Mouse (Mus musculus): Measurements from ENCODE around the gene Clybl. TPM values are rescaled to one million over a fixed set of nuclear protein-coding genes. Genes with fewer than 3 reads are reported as not detected.
A peak's percentile ranks its signal among the peaks of the same experiment; 100 is the strongest.

Gene Clybl
- total and polyA plus RNA-seq, 2 experiments from 2014 or later: 8.7 to 21.1 TPM

- H3K27me3 ChIP-seq (ENCODE audit: insufficient read depth, low read length): no peaks in the 10 kb centered on the region
- no peaks in the 10 kb centered on the region for H3K4me1 ChIP-seq (ENCODE audit: insufficient read depth, low read length)
- ATAC-seq (ENCODE audit: low FRiP score): no peak
- no peak overlapping the region for H3K9ac ChIP-seq (replicated peaks; ENCODE audit: low read length, poor library complexity, severe bottlenecking)
- no peaks in the 10 kb centered on the region for H3K36me3 ChIP-seq (ENCODE audit: insufficient read depth, low read length)
- H3K27ac ChIP-seq (ENCODE audit: low read depth, low read length): no peak overlapping the region
- no peak for TF ChIP-seq CTCF (IDR thresholded peaks at IDR 0.05)
- H3K9me3 ChIP-seq (ENCODE audit: low read length): no peaks in the 10 kb centered on the region
- no peak overlapping the region for H3K4me3 ChIP-seq (ENCODE audit: low read depth, low read length)
- DNase-seq (ENCODE audit: low spot score): no peak
- H3K4me2 ChIP-seq (ENCODE audit: low read depth, low read length, poor library complexity, severe bottlenecking): no peak overlapping the region
- 77% methylated on average over 2 of the region's 2 CpGs for WGBS
These were observed 149.2 kb downstream of the Clybl start for GRCm38 (mm10) chr14:122330716-122331115.

GRCm38 (mm10) chr14:122331635-122332460 is 150.3 kb downstream of the Clybl start:
- Histone ChIP-seq H3K9ac (replicated peaks; ENCODE audit: low read length, poor library complexity, severe bottlenecking) (no peak overlapping the region), H3K27ac (ENCODE audit: low read depth, low read length) (no peak overlapping the region), H3K4me1 (ENCODE audit: insufficient read depth, low read length) (no peaks in the 10 kb centered on the region), H3K4me2 (ENCODE audit: low read depth, low read length, poor library complexity, severe bottlenecking) (no peak overlapping the region), H3K27me3 (ENCODE audit: insufficient read depth, low read length) (no peaks in the 10 kb centered on the region), H3K4me3 (ENCODE audit: low read depth, low read length) (no peak overlapping the region), H3K36me3 (ENCODE audit: insufficient read depth, low read length) (no peaks in the 10 kb centered on the region), H3K9me3 (ENCODE audit: low read length) (no peaks in the 10 kb centered on the region)
- ATAC-seq (ENCODE audit: low FRiP score): no peak
- no peak for TF ChIP-seq CTCF (IDR thresholded peaks at IDR 0.05)
- 35% methylated on average over 14 of the region's 14 CpGs for WGBS
- DNase-seq (ENCODE audit: low spot score): no peak

GRCm38 (mm10) chr14:122336957-122337356 is 155.5 kb downstream of the Clybl start:
- Histone ChIP-seq H3K36me3 (ENCODE audit: insufficient read depth, low read length) (no peaks in the 10 kb centered on the region), H3K27ac (ENCODE audit: low read depth, low read length) (no peak overlapping the region), H3K9ac (replicated peaks; ENCODE audit: low read length, poor library complexity, severe bottlenecking) (no peak overlapping the region), H3K4me2 (ENCODE audit: low read depth, low read length, poor library complexity, severe bottlenecking) (no peak overlapping the region), H3K27me3 (ENCODE audit: insufficient read depth, low read length) (no peaks in the 10 kb centered on the region), H3K9me3 (ENCODE audit: low read length) (no peaks in the 10 kb centered on the region), H3K4me1 (ENCODE audit: insufficient read depth, low read length) (no peaks in the 10 kb centered on the region), H3K4me3 (ENCODE audit: low read depth, low read length) (no peak overlapping the region)
- TF ChIP-seq CTCF (IDR thresholded peaks at IDR 0.05): no peak
- no peak for ATAC-seq (ENCODE audit: low FRiP score)
- DNase-seq (ENCODE audit: low spot score): peak; percentile 27
- WGBS: 74% methylated on average over 4 of the region's 4 CpGs

GRCm38 (mm10) chr14:122338784-122339183 is 157.3 kb downstream of the Clybl start:
- H3K4me1 ChIP-seq (ENCODE audit: insufficient read depth, low read length): no peaks in the 10 kb centered on the region
- H3K9me3 ChIP-seq (ENCODE audit: low read length): no peaks in the 10 kb centered on the region
- TF ChIP-seq CTCF (IDR thresholded peaks at IDR 0.05): no peak
- H3K9ac ChIP-seq (replicated peaks; ENCODE audit: low read length, poor library complexity, severe bottlenecking): no peak overlapping the region
- no peaks in the 10 kb centered on the region for H3K27me3 ChIP-seq (ENCODE audit: insufficient read depth, low read length)
- H3K36me3 ChIP-seq (ENCODE audit: insufficient read depth, low read length): no peaks in the 10 kb centered on the region
- ATAC-seq (ENCODE audit: low FRiP score) (no peak; the same call in 1 of the 2 replicates), DNase-seq (ENCODE audit: low spot score) (peak; percentile 90)
- no peak overlapping the region for H3K4me3 ChIP-seq (ENCODE audit: low read depth, low read length)
- H3K27ac ChIP-seq (ENCODE audit: low read depth, low read length): no peak overlapping the region
- WGBS: 79% methylated on average over 4 of the region's 4 CpGs
- H3K4me2 ChIP-seq (ENCODE audit: low read depth, low read length, poor library complexity, severe bottlenecking): no peak overlapping the region

- WGBS: 92% methylated on average over 5 of the region's 5 CpGs
- no peak overlapping the region for H3K27ac ChIP-seq (ENCODE audit: low read depth, low read length)
- no peaks in the 10 kb centered on the region for H3K4me1 ChIP-seq (ENCODE audit: insufficient read depth, low read length)
- H3K9me3 ChIP-seq (ENCODE audit: low read length): no peaks in the 10 kb centered on the region
- H3K9ac ChIP-seq (replicated peaks; ENCODE audit: low read length, poor library complexity, severe bottlenecking): no peak overlapping the region
- H3K27me3 ChIP-seq (ENCODE audit: insufficient read depth, low read length): no peaks in the 10 kb centered on the region
- DNase-seq (ENCODE audit: low spot score) (no peak), ATAC-seq (ENCODE audit: low FRiP score) (no peak)
- no peak for TF ChIP-seq CTCF (IDR thresholded peaks at IDR 0.05)
- no peaks in the 10 kb centered on the region for H3K36me3 ChIP-seq (ENCODE audit: insufficient read depth, low read length)
- H3K4me2 ChIP-seq (ENCODE audit: low read depth, low read length, poor library complexity, severe bottlenecking): no peak overlapping the region
- no peak overlapping the region for H3K4me3 ChIP-seq (ENCODE audit: low read depth, low read length)
These were observed 158.6 kb downstream of the Clybl start for GRCm38 (mm10) chr14:122340141-122340540.

- TF ChIP-seq CTCF (IDR thresholded peaks at IDR 0.05): no peak
- Histone ChIP-seq H3K4me3 (ENCODE audit: low read depth, low read length) (no peak overlapping the region), H3K4me2 (ENCODE audit: low read depth, low read length, poor library complexity, severe bottlenecking) (no peak overlapping the region), H3K36me3 (ENCODE audit: insufficient read depth, low read length) (no peaks in the 10 kb centered on the region), H3K9me3 (ENCODE audit: low read length) (no peaks in the 10 kb centered on the region), H3K27ac (ENCODE audit: low read depth, low read length) (no peak overlapping the region), H3K9ac (replicated peaks; ENCODE audit: low read length, poor library complexity, severe bottlenecking) (no peak overlapping the region), H3K27me3 (ENCODE audit: insufficient read depth, low read length) (no peaks in the 10 kb centered on the region), H3K4me1 (ENCODE audit: insufficient read depth, low read length) (no peaks in the 10 kb centered on the region)
- 47% methylated on average over 6 of the region's 6 CpGs for WGBS
- ATAC-seq (ENCODE audit: low FRiP score) (no peak), DNase-seq (ENCODE audit: low spot score) (no peak)
These were observed 160.3 kb downstream of the Clybl start for GRCm38 (mm10) chr14:122341591-122342360.

All from midbrain, postnatal 0 days (tissue).